Mouse (Mus musculus): ENCODE data around the gene Ftsj3. TPM values are rescaled to one million over a fixed set of nuclear protein-coding genes. Genes with fewer than 3 reads are reported as not detected.

The Ftsj3 gene
- total RNA-seq (2022), result 10 to 100 TPM; 19.3 to 23.1 (median 21.2) TPM

- peak; percentile 99 for DNase-seq (ENCODE audit: low spot score)
Measured at GRCm38 (mm10) chr11:106255685-106256451, at the start of gene Ftsj3, which contains the start of gene Psmc5. Ftsj3 (minus strand) TSS chr11:106256079. Psmc5 (plus strand) TSS chr11:106256154.

- no peak for DNase-seq (ENCODE audit: low spot score)
Measured at GRCm38 (mm10) chr11:106305348-106306064, 49.6 kb upstream of the Ftsj3 start.

GRCm38 (mm10) chr11:106302634-106303033, 46.8 kb upstream of the Ftsj3 start:
- DNase-seq (ENCODE audit: low spot score), result peak; percentile 37

- no peak for DNase-seq (ENCODE audit: low spot score)
Measured at GRCm38 (mm10) chr11:106301765-106302164, 45.9 kb upstream of the Ftsj3 start, which contains the start of gene Gh. Gh (minus strand) TSS chr11:106301865.

GRCm38 (mm10) chr11:106291861-106292260, 36.0 kb upstream of the Ftsj3 start:
- no peak for DNase-seq (ENCODE audit: low spot score)

GRCm38 (mm10) chr11:106290376-106290775, 34.5 kb upstream of the Ftsj3 start:
- DNase-seq (ENCODE audit: low spot score), result no peak

GRCm38 (mm10) chr11:106289369-106289768, 33.5 kb upstream of the Ftsj3 start:
- no peak for DNase-seq (ENCODE audit: low spot score)

- no peak for DNase-seq (ENCODE audit: low spot score)
Measured at GRCm38 (mm10) chr11:106286987-106287386, 31.1 kb upstream of the Ftsj3 start.

- DNase-seq (ENCODE audit: low spot score), result no peak
Measured at GRCm38 (mm10) chr11:106286206-106286605, 30.3 kb upstream of the Ftsj3 start.

- DNase-seq (ENCODE audit: low spot score), result no peak
Measured at GRCm38 (mm10) chr11:106284126-106284525, 28.2 kb upstream of the Ftsj3 start.

- no peak for DNase-seq (ENCODE audit: low spot score)
Measured at GRCm38 (mm10) chr11:106283371-106283770, 27.5 kb upstream of the Ftsj3 start.

- no peak for DNase-seq (ENCODE audit: low spot score)
Measured at GRCm38 (mm10) chr11:106282452-106282851, 26.6 kb upstream of the Ftsj3 start.

GRCm38 (mm10) chr11:106276454-106276853, 20.6 kb upstream of the Ftsj3 start, which contains the start of gene Tcam1:
Tcam1 (plus strand) TSS chr11:106276672.
- DNase-seq (ENCODE audit: low spot score), result peak; percentile 93

- DNase-seq (ENCODE audit: low spot score), result no peak
Measured at GRCm38 (mm10) chr11:106274971-106275411, 19.1 kb upstream of the Ftsj3 start.

GRCm38 (mm10) chr11:106274374-106274773, 18.5 kb upstream of the Ftsj3 start:
- no peak for DNase-seq (ENCODE audit: low spot score)

GRCm38 (mm10) chr11:106273811-106274210, 17.9 kb upstream of the Ftsj3 start:
- no peak for DNase-seq (ENCODE audit: low spot score)

- no peak for DNase-seq (ENCODE audit: low spot score)
Measured at GRCm38 (mm10) chr11:106273311-106273684, 17.4 kb upstream of the Ftsj3 start.

GRCm38 (mm10) chr11:106272644-106273310, 16.9 kb upstream of the Ftsj3 start, which contains the start of gene Smarcd2:
Smarcd2 (minus strand) TSS chr11:106272972.
- peak; percentile 99 for DNase-seq (ENCODE audit: low spot score)

- no peak for DNase-seq (ENCODE audit: low spot score)
Measured at GRCm38 (mm10) chr11:106271794-106272643, 16.1 kb upstream of the Ftsj3 start.

GRCm38 (mm10) chr11:106271131-106271793, 15.4 kb upstream of the Ftsj3 start:
- DNase-seq (ENCODE audit: low spot score), result no peak

- no peak for DNase-seq (ENCODE audit: low spot score)
Measured at GRCm38 (mm10) chr11:106269060-106269431, 13.2 kb upstream of the Ftsj3 start.

All from heart, adult 8-10 months (tissue).